Mouse (Mus musculus) fibroblast of lung, adult 2 months (primary cell): Measurements from ENCODE around the gene Fam243.

Experiments used
- DNase-seq: peaks from one replicate; pipeline ENCODE4 v3.0.0-alpha.2; 2011; ENCODE audit warnings: low read depth

The Fam243 gene

DNA sequence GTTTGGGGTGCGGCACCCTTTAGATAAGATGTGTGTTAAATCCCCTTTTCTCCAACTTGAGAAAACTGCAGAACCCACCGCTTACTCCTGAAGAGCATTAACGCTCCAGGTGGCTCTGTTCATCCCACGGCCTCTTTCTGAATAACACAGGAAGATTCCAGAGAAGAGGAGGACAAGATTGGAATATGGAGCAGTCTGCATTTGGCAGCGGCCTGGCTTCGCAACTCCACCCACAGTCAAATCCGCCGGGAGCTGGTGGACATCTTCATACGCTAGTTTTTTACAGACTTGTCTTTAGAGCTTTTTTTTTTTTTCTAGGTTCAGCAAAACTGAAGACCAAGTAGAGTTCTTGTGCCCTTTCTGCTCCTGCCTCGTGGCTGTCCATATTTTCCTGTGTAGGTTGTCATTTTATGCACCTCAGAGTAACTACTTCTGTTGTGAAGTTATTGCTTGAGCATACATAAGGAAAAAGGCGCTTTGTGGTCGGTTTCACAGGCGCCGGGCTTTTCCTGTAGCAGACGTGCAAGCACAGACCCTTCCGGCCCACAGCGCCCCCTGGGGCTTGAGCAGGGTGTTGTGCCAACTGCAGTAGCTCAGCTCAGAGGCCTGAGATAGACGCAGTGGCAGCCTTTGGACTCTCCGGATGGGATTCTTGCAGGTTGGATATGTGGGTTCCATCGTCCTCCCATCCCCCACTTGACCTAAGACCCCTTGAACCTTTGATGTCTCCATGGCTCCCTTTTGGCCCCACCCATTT lies 1.7 kb downstream of the Fam243 start:
- no peak for DNase-seq

- no peak for DNase-seq
Measured at GRCm38 (mm10) chr16:92316049-92316738, 5.0 kb downstream of the Fam243 start.

GRCm38 (mm10) chr16:92313953-92314741 lies 7.1 kb downstream of the Fam243 start:
- peak; percentile 6 for DNase-seq

GRCm38 (mm10) chr16:92309126-92309525 lies 12.1 kb downstream of the Fam243 start:
- no peak for DNase-seq

GRCm38 (mm10) chr16:92307947-92308346 lies 13.3 kb downstream of the Fam243 start:
- no peak for DNase-seq

DNA sequence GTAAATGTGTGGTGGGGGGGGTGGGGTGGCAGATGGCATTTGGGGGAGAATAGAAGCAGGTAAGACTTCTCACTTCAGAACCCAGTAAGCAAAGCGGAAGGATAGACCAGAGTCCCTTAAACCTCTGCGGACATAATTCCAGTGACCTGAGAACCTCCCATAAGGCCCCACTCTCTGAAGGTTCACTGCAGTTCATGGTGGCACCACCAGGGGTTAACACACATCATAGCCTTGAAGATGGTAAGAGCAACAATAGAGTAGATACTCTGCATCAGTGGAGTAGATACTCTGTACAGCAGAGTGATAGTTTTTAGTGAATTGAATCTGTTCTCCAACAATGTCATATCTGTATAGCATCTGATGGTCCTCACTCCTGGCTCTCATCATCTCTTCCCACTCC lies 15.7 kb downstream of the Fam243 start:
- no peak for DNase-seq

- DNase-seq, result no peak
Measured at GRCm38 (mm10) chr16:92302506-92302905, 18.7 kb downstream of the Fam243 start.

DNA sequence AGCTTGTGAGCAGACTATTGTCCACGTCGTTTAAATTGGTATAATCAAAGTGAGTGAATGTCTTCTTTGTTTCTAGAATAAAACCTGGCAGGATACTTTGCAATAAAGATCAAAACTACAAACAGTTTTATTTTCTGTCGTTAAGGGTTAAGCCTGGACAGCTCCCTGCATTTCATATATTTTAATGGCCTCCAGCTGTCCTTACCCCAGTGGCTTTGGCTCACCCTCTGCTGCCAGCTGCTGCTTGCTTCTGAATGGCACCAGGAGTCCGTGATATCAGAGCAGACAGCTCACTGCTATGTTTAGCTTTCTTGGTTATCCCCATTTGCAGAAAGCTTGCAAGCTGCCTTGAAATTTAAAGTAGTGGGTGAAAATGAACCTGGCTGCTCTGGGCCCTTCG lies 19.3 kb downstream of the Fam243 start:
- no peak for DNase-seq

DNA sequence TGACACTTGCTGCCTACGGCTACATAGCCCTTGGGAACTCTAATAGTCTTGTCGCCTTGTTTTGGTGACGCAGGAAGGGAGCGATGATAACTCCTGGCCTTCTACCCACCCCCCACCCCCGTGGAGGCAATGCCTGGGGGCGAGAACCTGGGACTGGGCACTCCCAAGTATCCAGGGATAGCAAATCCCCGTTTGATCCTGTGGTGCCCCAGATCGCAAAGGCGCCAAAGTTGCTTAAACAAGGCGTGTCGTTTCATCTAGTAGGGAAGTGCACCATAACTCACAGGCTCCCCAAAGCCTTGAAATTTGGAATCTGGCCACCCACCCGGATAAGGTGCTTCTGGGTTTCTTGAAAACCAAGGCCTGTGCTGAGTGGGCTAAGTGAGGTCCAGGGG lies 19.8 kb downstream of the Fam243 start:
- no peak for DNase-seq

DNA sequence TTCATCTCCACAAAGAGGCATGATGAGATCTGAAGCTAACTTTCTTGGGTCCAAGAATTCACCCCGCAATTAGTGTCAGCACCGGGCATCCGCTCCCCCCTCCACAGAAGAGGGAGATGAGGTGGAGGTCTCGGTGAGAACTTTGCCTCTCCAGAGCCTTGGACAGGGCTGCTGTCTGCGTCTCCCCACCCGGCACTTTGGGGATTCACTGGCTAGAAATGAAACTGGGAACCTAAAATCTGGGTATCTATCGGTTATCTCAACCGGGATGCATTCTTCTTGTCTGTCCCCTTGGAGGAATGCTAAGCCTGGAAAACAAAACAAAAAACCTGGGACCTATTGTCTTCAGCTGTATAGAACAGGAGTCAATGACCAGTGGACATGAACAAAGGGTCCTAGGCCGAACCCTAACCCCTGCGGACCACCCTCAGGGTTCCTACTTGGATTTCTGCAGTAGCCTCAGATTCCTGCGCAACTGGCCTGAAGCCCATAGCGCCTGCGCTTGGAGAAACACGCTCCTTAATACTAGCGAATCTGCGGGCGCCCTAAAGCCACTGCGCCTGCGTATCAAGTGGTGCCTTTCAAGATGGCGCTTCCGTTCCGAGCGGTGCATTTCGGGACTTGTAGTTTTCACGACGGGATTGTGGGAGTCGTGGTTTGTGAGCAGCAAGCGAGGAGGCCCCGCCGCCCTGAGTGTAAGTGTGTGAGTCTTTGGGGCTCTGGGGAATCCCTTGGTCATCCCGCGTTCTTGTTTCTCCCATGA lies 20.4 kb downstream of the Fam243 start, which contains the start of gene Smim11:
TSS of gene Smim11 (plus strand) at position 638 of the 763 bp plus-strand sequence.
- DNase-seq, result peak; percentile 92

- no peak for DNase-seq
Measured at GRCm38 (mm10) chr16:92295328-92295727, 25.9 kb downstream of the Fam243 start.

GRCm38 (mm10) chr16:92294267-92294970 lies 26.8 kb downstream of the Fam243 start:
- no peak for DNase-seq

- DNase-seq, result no peak
Measured at GRCm38 (mm10) chr16:92292101-92292500, 29.1 kb downstream of the Fam243 start, which contains the start of gene Kcne2. Gene Kcne2, plus strand, starts transcription at chr16:92292389.

GRCm38 (mm10) chr16:92290045-92290444 lies 31.2 kb downstream of the Fam243 start:
- no peak for DNase-seq

GRCm38 (mm10) chr16:92288778-92289177 lies 32.5 kb downstream of the Fam243 start:
- no peak for DNase-seq

DNA sequence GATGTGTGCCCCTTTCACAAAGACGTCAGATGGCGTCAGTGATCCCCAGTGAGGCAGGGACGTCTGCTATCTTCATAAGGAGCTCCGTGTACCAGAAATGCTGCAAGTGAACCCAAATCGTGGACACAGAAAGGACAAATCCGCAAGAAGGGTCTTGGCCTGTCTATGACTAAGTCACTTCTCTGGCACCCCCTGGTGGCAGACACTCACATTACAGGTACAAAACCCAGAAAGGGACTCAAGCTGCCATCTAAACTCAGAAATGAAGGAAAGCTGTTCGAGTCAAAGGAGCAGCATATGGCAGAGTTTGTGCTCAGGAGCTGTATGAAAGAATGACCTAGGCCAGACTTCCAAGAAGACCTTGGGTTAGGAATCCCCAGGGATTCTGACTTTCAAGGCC lies 34.6 kb downstream of the Fam243 start:
- DNase-seq, result no peak

DNA sequence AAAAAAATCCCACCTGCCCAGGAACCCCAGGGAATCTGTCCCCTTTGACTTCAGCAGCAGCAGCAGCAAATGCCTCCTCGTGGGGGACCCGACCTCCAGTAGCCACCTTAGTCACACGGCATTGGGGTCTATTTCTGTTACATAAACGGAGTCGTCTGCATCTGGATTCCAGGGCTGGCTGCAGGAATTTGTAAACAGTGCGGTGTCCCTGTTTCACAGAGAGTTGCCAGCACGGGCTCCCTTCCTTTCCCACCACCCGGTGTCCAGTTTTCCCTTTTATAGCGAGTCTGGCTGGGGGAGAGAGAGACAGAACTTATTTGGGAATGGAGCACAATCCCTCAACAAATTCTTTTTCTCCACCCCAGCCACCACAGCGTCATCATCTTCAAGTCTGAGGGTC lies 36.2 kb downstream of the Fam243 start:
- no peak for DNase-seq

DNA sequence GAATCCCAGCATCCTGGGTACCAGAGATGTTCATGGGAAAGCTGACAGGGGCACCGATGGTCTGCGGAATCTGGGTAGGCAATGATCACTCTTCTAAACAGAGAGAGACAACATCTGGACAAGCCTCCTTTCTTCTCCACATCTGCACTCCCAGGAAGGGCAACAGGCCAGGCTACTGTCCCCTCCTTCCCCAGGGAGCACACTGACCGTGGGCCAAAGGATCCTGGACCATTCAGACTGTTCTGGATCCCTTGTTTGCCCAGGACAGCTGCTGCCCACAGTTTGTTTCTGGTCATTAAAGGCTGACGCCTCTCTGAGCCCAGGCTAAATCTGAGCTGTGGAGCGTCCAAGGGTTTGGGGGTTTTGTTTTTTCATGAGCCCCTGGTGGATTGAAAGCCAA lies 38.6 kb downstream of the Fam243 start:
- no peak for DNase-seq

- DNase-seq, result no peak
Measured at GRCm38 (mm10) chr16:92275526-92275925, 45.7 kb downstream of the Fam243 start.

DNA sequence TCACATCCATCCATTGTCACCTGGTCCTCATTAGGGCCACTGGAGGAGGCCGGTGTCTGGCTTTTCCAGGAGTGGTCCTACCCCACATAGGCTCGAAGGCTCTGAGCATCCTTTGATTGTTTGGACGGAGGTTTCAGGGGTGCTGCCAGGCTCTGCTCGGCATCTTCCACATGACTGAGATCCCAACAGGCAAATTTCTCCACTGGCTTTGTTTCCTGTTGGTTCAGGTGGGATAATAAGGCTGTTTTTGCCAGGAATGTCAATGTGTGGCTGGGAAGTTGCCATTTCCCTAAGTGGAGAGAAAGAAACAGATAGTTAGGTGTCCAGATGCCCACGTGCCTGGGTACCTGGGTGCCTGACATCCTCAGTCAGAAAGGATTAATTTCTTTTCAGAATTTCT lies 46.7 kb downstream of the Fam243 start:
- no peak for DNase-seq
